Mouse (Mus musculus): ENCODE measurements around the gene Nxf1.

DNA sequence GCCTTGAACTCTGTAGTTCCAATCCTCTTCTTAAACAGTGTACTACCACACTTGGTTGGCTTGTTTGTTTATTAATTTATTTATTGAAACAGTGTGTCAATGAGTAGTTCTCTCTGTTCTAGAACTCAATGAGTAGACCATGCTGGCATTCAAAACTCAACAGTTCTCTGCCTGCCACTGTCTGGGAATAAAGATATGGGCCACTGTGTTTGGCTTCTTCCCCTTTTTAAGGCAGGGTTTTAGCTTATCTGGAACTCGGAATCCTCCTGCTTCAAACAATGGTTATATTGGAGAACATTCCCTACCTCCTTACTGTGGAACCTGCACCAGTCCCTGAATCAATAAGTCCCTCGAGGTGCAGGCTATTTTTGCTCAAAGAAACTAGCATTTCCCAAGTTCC is 2.0 kb downstream of the Nxf1 start:
- TF ChIP-seq CTCF (conservative IDR thresholded peaks at IDR 0.05; ENCODE audit: low read length) (no peak), POU5F1 (IDR thresholded peaks at IDR 0.05; ENCODE audit: borderline replicate concordance, low read length) (no peak)
